Mouse (Mus musculus) intestine, postnatal 0 days (tissue): ENCODE measurements around the gene Mmp9. TPM values are rescaled to one million over a fixed set of nuclear protein-coding genes. Genes with fewer than 3 reads are reported as not detected.

ENCODE experiments used
- ATAC-seq: fragments of 200-750 bp; cut with Nextera tagmentation; 2 replicates; pipeline ENCODE4 v1.8.0; 2017; ENCODE audit warnings: mild to moderate bottlenecking, moderate TSS enrichment, moderate library complexity
- H3K27ac ChIP-seq: fragments of 300-500 bp; sonication (generic); 2 replicates; pipeline ENCODE4 v1.5.1; 2014; ENCODE audit warnings: mild to moderate bottlenecking, low read depth, low read length, moderate library complexity
- H3K27me3 ChIP-seq: fragments of 300-500 bp; sonication (generic); replicated peaks from 2 replicates; pipeline ENCODE4 v1.6.1; 2014; ENCODE audit warnings: low read length, mixed read lengths; ENCODE audit not compliant: control insufficient read depth, insufficient read depth
- H3K36me3 ChIP-seq: fragments of 300-500 bp; sonication (generic); 2 replicates; pipeline ENCODE4 v1.6.1; 2014; ENCODE audit warnings: mild to moderate bottlenecking, moderate library complexity; ENCODE audit not compliant: control insufficient read depth, insufficient read depth
- H3K4me1 ChIP-seq: fragments of 300-500 bp; sonication (generic); replicated peaks from 2 replicates; pipeline ENCODE4 v1.6.1; 2014; ENCODE audit warnings: antibody characterized with exemption, low read length, mixed read lengths; ENCODE audit not compliant: control insufficient read depth, insufficient read depth
- H3K4me2 ChIP-seq: fragments of 300-500 bp; sonication (generic); replicated peaks from 2 replicates; pipeline ENCODE4 v1.6.1; 2014; ENCODE audit warnings: low read depth, mild to moderate bottlenecking, moderate library complexity
- H3K4me3 ChIP-seq: fragments of 300-500 bp; sonication (generic); 2 replicates; pipeline ENCODE4 v1.5.1; 2014; ENCODE audit warnings: low read depth, low read length
- H3K9ac ChIP-seq: fragments of 300-500 bp; sonication (generic); 2 replicates; pipeline ENCODE4 v1.6.1; 2014; ENCODE audit warnings: mild to moderate bottlenecking, low read depth, low read length
- H3K9me3 ChIP-seq: fragments of 300-500 bp; sonication (generic); 2 replicates; pipeline ENCODE4 v1.6.1; 2016; ENCODE audit warnings: mixed run types; ENCODE audit not compliant: control insufficient read depth
- CTCF ChIP-seq: sonication (generic); IDR thresholded peaks from 2 replicates; pipeline ENCODE4 v1.5.1; 2016; ENCODE audit warnings: low read depth, mild to moderate bottlenecking, control low read depth, antibody characterized with exemption, moderate library complexity
- WGBS: fragments of 180-500 bp; shearing (Covaris S2); extraction: QIAGEN DNeasy Blood & Tissue Kit; methylation state at CpG from one replicate; pipeline ENCODE4 v1.1.7; 2014; 5-methylcytosine and 5-hydroxymethylcytosine counted together
- polyA plus RNA-seq: library from polyadenylated mRNA; unstranded; fragments of >200 nt; fragmentation: Nextera tagmentation; extraction: Ambion mirVana; gene quantifications from 2 replicates; pipeline ENCODE4 v1.2.1, GENCODE M21; 2015

The Mmp9 gene
- polyA plus RNA-seq, 1 experiment from 2014 or later = 9.6 TPM

- Histone ChIP-seq H3K9me3 (no peaks in the 10 kb centered on the region), H3K27ac (no peak overlapping the region), H3K4me2 (no peak overlapping the region), H3K4me1 (peaks cover 4% of the 10 kb centered on the region; the same call in 1 of the 2 replicates), H3K4me3 (no peak overlapping the region), H3K36me3 (no peaks in the 10 kb centered on the region), H3K27me3 (peaks cover 30% of the 10 kb centered on the region), H3K9ac (no peak overlapping the region)
- ATAC-seq = no peak
- WGBS = 57% methylated on average over 9 of the region's 9 CpGs
- no peak for TF ChIP-seq CTCF
These were observed 23.8 kb downstream of the Mmp9 start for GRCm38 (mm10) chr2:164964242-164964894.

DNA sequence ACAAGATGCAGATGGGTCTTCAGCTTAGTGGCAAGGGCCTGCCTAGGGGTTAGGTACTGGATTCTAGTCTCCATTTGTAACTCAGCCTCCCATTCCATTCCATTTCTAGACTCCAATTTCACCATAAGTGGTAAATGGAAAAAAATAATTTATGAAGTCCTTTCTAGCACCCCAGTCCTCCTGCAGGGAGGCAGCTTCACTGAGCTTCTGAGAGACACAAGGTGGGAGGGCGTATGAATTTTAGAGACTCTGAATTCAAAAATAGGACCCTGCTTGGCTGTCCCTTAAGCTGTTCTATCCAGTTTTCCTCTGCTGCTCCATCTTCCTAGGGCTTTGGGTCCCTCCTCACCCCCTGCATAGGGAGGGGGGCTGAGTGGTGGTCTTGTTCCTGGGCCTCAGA, 24.4 kb downstream of the Mmp9 start:
- no peak overlapping the region for H3K9ac ChIP-seq
- H3K9me3 ChIP-seq = no peaks in the 10 kb centered on the region
- no peaks in the 10 kb centered on the region for H3K36me3 ChIP-seq
- H3K4me3 ChIP-seq = no peak overlapping the region
- no peak overlapping the region for H3K4me2 ChIP-seq
- H3K27me3 ChIP-seq = peaks cover 36% of the 10 kb centered on the region
- peaks cover 4% of the 10 kb centered on the region; the same call in 1 of the 2 replicates for H3K4me1 ChIP-seq
- no peak for ATAC-seq
- 88% methylated on average over 1 of the region's 1 CpGs for WGBS
- TF ChIP-seq CTCF = no peak
- H3K27ac ChIP-seq = no peak overlapping the region

- no peak overlapping the region for H3K4me2 ChIP-seq
- H3K9me3 ChIP-seq = no peaks in the 10 kb centered on the region
- H3K36me3 ChIP-seq = no peaks in the 10 kb centered on the region
- H3K4me1 ChIP-seq = no peaks in the 10 kb centered on the region
- peaks cover 50% of the 10 kb centered on the region for H3K27me3 ChIP-seq
- no peak for ATAC-seq
- no peak overlapping the region for H3K4me3 ChIP-seq
- 18% methylated on average over 8 of the region's 8 CpGs for WGBS
- no peak overlapping the region for H3K27ac ChIP-seq
- no peak for TF ChIP-seq CTCF
- no peak overlapping the region for H3K9ac ChIP-seq
These were observed 25.8 kb downstream of the Mmp9 start for GRCm38 (mm10) chr2:164966381-164966780.

- no peak for TF ChIP-seq CTCF
- no peak for ATAC-seq
- Histone ChIP-seq H3K27ac (no peak overlapping the region), H3K4me3 (no peak overlapping the region), H3K4me1 (no peaks in the 10 kb centered on the region), H3K9ac (no peak overlapping the region), H3K9me3 (no peaks in the 10 kb centered on the region), H3K27me3 (peaks cover 52% of the 10 kb centered on the region), H3K36me3 (no peaks in the 10 kb centered on the region), H3K4me2 (no peak overlapping the region)
- 15% methylated on average over 6 of the region's 6 CpGs for WGBS
These were observed 26.6 kb downstream of the Mmp9 start for GRCm38 (mm10) chr2:164967193-164967592.

DNA sequence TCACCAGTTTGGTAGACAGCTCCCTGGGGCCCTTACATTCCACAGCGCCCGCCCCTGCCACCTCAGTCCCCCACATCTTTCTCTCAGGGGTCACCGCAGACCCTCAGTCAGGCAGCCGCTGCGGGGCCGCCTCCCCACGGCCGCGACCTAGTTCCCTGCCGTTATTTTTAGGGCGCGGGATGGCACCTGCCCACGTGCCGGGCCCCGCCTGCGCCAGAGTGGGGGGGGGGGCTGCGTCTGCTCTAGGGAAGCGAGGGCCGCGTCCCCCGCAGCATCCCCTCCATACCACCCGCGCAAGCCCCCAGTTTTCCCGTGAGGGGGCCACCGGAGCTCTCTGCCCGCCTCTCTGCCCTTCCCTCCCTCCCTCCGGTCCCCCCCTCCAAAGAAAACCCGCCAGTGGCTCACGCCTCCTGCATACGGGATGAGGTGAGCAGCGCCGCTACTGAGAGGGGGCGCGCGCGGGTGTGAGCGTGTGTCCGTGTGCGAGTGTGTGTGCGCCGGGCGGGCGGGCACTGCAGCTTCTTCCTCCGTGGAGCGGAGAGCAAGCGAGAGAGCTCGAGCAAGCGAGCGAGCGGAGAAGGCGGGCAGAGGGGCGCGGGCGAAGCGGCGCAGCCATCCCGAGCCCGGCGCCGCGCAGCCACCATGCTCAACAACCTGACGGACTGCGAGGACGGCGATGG, 27.3 kb downstream of the Mmp9 start:
- no peak overlapping the region for H3K27ac ChIP-seq
- TF ChIP-seq CTCF = no peak
- H3K4me2 ChIP-seq = peak overlapping the region; percentile 46
- H3K4me3 ChIP-seq = peak overlapping the region; percentile 18
- 0 out of 2 replicates have a peak, but pooled peaks have one; percentile 34 for ATAC-seq
- H3K4me1 ChIP-seq = no peaks in the 10 kb centered on the region
- no peak overlapping the region for H3K9ac ChIP-seq
- H3K9me3 ChIP-seq = no peaks in the 10 kb centered on the region
- 3% methylated on average over 65 of the region's 65 CpGs for WGBS
- peaks cover 52% of the 10 kb centered on the region for H3K27me3 ChIP-seq
- no peaks in the 10 kb centered on the region for H3K36me3 ChIP-seq

DNA sequence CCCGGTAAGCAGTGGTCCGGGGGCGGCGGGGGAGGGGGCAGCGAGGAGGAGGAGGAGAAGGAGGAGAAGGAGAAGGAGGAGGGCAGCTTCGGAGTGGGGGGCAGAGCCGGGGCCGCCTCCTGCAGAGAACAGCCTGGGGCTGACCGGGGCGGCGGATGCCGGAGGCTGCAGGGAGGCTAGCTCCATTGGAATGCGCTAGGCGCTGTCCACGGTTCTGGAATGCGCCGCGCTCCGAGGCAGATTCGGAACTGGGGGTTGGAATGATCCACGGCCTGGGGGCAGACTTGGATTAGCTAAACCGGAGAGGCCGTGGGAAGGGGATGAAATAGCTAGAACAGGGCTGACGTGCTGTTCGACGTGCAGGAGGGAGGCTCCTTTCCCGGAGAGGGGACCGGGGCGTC, 27.9 kb downstream of the Mmp9 start:
- TF ChIP-seq CTCF = no peak
- H3K4me2 ChIP-seq = peak overlapping the region; percentile 46
- H3K27me3 ChIP-seq = peaks cover 52% of the 10 kb centered on the region
- no peaks in the 10 kb centered on the region for H3K9me3 ChIP-seq
- peak overlapping the region; percentile 18 for H3K4me3 ChIP-seq
- WGBS = under 1% methylated on average over 27 of the region's 29 CpGs
- no peaks in the 10 kb centered on the region for H3K4me1 ChIP-seq
- no peak overlapping the region for H3K9ac ChIP-seq
- H3K27ac ChIP-seq = no peak overlapping the region
- 0 out of 2 replicates have a peak, but pooled peaks have one; percentile 43 for ATAC-seq
- no peaks in the 10 kb centered on the region for H3K36me3 ChIP-seq
